Mouse (Mus musculus) cerebellum, adult 11-12 months (tissue): ENCODE measurements around the gene 5330417H12Rik.

ENCODE experiments used
- DNase-seq: peaks from one replicate; pipeline ENCODE4 v3.0.0; 2022

5330417H12Rik gene

DNA sequence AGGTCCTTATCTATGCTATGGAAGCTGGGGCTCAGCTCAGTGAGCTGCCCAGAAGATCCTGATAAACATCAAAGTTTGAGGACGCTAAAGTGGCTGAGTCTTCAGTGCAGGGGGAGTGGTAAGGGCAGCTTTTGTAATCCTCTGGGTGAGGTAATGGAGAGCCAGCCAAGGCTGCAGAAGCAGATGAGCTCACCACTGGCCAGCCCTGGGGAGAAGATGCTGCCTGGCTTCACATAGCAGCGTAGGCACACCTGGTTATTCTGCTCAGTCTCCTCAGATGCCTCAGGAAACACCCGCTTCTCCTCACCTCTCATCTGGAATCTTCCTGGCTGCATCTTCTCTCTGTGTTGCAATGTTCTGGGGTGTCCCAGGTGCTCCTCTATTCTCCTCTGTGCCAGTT, 529 bp downstream of the 5330417H12Rik start:
- no peak for DNase-seq

DNA sequence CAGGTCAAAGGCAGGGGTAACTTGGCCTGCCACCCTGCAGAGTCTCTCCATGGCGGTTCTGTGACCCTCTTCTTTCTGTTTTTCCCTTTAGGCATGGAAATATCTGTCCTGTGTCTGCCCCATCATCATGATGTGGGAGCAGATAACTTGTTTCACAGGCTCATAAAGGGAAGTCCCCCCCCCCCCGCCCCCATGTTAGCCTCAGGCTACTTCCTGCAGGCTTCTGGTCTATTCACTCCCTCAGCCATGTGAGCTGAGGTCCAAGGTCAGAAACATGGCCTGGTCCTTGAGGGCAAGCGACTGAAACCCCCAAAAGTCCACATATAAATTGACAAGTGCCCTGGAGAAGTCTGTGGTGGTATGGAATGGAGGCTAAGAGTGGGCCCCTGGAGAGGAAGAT, 4.8 kb downstream of the 5330417H12Rik start:
- no peak for DNase-seq

DNA sequence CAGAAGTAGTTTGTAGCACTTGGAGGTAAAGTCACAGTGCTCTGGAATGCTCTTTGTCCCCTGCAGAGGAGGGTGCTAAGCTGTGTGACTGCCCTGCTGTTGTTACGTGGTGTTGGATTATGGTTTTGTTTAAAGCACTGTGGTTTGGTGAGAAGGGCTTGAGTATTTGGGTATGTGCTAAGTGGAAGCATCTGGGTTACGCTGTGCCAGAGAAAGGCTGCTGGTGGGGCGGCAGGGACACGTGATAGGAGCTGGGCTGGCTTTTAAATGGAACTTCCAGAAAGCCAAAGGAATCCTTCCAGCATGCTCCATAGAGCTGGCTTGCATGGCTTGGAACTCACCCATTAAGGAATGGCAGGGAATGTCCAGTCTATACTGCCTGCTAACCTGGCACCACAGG, 5.7 kb downstream of the 5330417H12Rik start:
- DNase-seq = no peak

DNA sequence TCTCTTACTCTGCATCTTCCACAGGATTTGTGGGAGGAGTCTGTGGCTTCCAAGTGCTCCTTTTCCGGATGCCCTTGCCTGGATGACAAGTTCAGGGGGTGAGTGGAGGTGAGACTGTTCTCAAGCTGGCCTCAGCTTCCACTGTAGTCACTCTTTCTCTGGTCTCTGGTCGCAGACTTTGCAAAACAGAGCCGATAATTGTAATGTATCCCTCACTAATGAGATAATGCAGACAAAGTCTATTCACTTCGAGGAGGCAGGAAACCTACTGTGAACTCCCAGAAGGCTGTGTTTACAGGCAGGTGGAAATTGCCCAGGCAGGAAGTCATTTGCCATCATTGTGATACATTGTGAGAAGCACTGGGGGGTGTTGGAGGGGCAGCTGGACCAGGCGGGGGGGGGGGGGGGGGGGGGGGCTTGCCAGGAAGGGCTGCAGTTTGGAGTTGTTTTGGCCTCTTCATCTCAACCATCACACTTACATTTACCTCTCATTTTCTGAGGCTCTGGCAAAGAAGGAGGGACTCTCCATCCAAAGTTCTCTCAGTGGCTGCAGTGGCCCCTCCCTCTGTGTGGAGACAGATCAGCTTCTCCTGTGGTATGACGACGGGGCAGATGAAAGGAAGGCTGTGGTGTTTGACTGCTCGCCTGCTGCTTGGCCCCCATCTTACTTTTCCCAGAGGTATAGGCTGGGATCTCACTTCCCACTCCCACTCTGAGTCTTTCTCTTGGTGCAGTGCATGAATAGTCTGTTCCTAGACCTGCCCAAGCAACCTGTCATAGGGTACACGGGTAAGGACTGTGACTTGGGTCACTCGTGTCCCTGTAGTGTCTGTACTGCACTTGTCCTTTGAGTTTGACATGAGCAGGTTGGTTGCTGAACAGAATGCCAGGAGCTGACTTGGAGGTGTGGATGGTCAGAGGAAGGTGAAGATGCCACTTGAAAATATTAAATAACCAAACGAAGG, 6.7 kb downstream of the 5330417H12Rik start:
- DNase-seq = no peak

DNA sequence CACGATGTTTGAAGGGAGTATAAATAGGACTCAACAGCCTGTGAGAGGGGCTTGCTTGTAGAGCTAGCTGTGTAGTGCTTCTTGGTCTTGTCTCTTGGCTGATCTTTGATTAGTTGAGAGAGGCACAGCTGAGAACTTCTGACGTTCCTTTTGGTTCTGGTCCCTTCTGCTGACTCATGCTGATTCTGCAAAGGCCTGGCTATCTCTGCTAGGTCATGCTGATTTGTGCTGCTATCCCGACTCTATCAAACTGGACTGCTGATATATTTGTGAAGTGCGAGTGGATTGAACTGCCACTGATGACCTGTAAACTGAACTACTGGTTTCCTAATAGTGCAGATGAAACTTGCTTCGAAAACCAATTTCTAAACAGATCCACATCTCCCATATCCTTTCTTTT, 14.1 kb downstream of the 5330417H12Rik start:
- DNase-seq = no peak

DNA sequence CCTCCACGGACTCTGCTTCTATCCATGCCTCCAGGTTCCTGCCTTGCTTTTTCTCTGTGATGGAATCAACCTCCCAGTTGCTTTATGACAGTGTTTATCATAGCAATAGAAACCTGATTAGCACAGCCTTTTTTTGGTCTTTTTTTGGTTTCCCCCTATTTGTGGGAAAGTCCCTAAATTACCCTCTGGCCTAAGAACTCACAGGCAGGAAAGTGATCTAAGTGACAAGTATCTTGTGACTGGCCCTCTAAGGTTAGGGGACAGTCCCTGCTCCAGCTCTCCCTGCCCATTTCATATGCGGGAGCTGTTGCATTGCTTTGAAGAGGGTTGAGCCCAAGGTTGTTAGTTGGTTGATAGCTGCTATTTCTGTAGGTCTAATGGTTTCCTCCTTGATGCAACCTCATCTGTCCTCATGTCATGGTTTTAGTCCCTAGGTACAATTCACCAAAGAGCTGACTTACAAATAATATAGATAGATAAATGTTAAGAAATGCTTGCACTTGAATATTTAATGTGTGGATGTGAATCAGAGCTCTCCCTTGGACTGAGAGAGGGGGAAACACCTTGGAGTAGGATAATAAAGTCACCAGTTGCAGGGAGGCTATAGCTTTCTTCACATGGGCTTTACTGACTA, 15.2 kb downstream of the 5330417H12Rik start:
- DNase-seq = no peak

DNA sequence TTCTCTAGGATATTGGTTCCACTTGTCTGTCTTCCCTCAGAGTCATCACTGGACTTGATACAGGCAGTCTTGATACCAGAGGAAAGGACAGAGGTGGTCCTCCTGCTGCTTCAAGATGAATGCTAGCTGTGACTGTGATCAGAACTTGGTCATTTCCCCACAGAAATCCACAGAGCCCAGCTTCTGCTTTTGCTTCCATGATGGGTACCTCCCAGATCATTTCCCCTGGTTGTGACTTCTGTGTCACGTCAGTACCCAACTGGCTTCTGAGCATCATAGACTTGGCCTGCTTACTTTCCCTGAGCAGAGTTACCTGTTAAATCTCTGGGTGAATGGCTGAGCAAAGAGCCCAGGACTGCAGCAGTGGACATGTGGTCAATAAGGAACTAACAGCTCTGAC, 17.2 kb downstream of the 5330417H12Rik start:
- DNase-seq = no peak

DNA sequence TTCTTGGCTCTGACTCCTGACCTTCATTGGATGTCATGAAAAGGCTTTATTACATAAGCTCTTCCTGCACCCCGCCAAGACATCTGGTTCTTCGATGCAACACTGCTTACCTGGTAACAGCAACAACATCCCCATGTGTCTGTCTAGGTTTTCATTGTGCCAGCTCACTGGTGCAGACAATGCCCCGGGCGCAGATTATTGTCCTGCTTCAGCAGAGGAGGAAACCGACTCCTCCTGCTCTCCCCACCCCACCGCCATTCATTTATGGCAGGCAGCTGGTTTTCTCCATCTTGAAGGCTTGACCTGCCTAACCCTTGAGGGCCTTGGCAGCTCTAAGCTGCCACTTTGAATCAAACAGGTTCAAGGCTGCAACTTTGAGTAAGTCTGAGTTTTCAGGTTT, 22.0 kb downstream of the 5330417H12Rik start:
- DNase-seq = no peak

DNA sequence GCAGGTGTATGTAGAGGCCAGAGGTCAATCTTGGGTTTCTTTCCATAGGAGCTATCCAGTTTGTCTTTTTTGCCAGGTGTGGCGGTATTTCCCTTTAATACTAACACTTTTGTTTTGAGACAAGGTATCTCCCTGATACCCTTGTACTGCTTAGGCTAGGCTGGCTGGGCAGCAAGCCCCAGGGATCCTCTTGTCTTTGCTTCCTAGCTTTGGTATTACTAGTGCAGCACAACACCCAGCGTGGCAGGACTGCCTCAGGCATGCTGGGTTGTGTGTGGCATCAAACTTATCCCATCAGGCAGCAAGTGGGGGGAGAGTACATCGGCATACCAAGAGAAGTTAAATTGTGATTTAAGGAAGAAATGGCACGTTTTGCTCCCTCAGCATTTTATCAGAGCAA, 22.5 kb downstream of the 5330417H12Rik start:
- DNase-seq = no peak

DNA sequence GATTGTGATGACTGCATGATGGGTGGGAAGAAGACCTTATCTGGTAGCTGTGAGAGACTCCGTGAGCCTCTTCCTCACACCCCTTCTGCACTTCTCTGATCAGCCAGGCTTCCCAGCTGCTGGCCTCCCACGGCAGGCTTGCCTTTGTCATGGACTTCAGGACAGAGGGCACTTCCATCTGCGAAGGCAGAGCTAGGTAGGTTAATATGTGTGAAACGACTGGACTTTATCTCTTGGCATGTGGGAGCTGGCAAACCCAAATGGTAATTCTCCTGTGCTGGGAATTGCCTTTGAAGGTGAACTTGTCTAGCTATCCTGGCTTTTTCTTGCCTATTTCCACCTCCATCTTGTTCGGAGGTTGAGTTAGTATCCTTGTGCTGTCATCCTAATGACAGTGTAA, 24.3 kb downstream of the 5330417H12Rik start:
- DNase-seq = no peak

DNA sequence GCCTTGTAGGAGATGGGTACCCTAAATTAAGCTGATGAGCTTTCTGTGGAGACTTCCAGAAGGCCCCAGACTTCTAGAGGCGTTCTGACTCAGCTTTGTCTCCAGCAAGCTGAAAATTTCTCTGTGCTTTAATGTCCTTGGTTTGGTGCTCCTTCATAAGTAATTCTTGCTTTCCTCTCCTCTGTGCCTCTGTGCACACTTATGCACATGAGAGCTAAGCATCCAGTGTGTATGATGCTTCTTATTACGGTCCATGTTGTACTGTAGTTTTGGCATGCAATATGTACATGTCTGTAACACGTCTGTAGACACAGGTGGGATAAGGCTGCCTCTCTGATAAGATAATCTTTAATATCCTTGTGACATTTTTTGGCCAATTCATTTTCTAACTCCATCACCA, 27.0 kb downstream of the 5330417H12Rik start:
- no peak for DNase-seq

DNA sequence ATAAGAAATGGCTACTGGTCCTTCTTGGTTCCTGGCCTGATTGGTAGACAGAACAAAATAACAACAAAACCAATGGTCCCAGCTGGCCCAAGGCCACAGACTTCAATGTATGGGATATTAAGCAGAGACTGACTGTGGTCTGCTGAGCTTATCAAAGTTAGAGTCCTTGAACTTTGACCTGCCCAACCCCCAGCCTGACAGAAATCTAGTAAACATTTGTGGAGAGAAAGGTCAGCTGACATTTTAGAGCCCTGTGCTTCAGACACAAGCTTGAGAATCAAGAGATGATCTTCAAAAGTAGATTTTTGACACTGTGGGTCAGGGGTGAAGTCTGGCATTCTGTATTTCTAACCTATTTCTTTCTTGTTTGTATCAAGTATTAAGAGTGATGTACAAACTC, 28.2 kb downstream of the 5330417H12Rik start:
- DNase-seq = no peak

DNA sequence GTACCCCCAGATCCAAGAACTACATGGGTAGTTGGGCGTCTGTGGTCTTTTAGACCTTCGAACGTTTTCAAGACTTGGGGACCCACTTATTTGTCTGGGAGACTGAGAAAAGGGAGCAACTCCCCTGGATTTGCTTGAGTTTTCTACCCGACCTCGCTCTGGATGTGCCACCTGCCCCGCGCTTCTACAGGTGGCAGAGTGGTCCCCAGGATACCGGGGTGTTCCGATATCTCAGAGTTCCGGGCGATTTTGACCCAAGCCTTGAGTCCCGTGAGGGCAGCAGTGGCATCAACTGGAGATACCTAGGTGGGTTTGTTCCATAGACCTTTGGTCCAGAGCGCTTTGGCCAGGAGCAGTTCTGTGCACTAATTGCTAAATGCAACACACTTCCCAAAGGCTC, 29.5 kb downstream of the 5330417H12Rik start:
- DNase-seq = no peak

DNA sequence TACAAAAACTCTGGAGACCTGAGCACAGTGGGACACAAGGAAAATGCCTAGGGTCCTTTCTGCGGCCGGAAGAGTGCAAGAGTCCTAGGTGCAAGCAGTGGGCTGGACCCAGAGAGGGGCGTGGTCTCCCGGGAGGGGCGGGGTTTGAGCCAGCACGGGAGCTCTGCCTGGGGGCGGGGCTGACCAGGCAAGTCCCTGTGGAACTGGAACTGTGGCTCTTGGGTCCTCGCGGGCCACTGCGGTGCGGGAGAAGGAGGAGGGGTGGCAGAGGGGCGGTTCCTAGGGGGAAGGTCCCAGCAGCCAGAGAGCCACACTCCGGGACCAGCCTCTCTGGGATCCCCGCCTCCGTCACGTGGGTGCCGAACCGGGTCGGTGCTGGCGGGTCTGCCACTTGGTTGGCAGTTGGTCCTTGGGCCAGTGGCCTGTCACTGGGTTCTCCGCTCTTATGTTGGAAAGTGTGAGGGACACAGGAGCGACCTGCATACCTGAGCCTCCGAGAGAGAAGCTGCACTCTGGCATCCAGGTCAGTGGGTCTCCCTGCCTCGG, 30.0 kb downstream of the 5330417H12Rik start, which contains the start of gene Ppfibp2:
TSS of gene Ppfibp2 (plus strand) at position 351 of the 546 bp plus-strand sequence.
- DNase-seq = peak; percentile 76

DNA sequence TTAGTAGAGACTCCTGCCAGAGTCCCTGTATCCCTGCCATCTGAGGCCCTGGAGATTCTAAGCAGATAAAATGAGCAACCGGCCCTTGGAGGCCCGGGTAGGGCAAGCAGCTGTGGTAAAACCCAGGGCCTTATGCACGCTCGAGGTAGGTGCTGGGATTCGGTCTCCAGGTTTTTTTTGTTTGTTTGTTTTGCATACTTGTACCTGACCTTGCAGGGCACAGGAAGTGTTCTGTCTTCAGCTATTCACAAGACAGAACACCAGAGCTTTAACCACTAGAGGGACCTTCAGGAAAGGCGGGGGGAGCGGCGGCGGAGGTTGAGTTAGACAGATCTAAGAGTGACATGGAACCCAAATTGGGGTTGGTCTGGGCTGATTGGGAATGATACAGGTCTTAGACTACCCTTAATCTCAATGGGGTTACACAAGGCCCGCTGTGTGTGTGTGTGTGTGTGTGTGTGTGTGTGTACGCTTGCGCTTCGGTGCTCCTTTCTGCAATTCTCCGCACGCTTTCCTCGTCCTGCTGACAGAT, 30.6 kb downstream of the 5330417H12Rik start:
- DNase-seq = peak; percentile 12

DNA sequence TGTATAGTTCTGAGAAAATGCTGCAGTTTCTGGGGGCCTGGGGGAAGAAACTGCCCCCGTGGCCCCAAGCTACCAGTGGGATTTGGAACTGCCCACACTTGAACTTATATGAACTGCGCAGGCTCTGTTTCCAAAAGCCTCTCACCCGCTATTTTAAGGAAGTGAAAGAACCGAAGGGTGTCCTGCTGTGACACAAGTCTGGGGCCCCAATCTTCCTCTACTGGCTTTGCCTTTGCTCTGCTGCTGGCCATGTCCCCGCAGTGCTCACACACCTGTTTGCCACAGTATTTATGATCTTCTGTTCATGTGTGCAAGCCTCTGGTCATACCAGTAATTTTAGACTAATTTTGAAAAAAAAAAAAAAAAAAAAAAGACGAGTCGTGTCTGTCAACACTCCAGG, 31.1 kb downstream of the 5330417H12Rik start:
- no peak for DNase-seq

DNA sequence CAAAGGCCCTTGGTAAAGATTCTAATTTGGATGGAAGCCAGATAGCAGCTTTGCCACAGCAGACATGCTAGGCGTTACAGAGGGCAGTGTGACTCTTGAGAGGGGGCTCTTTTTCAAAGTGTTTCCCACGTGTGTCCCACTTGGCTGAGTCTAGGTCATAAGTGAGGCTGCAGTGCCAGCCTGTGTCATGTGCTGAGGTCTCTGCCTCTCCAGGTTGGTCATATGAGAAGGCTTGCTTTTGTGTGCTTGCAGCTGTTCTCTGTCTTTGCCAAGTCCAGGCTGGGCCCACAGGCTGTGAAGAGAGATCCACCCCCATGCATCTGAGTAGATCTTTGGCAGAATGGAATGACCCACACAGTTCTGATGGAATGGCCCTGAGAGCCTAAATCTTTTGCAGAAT, 32.3 kb downstream of the 5330417H12Rik start:
- peak; percentile 8 for DNase-seq

DNA sequence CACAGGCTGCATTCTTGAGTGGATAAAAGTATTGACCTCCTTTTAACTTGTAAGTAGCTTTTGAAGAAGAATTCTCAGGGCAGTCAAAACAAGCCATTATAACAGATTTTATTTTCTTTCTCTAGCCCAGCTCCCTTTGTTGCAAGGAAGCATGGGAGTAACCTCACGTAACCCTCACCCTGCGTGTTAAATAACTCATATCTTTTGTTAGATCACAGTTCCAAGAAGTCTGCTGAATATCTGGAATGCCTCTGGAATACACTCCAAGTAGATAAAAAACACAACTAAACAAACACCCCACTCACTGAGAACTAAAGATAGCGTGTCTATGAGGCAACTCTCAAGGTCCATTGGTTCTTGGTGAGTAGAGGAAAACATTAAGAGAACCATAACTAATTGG, 50.7 kb downstream of the 5330417H12Rik start:
- no peak for DNase-seq
